Mouse (Mus musculus): ENCODE data around the gene Grik4. TPM values are rescaled to one million over a fixed set of nuclear protein-coding genes. Genes with fewer than 3 reads are reported as not detected.
A peak's percentile ranks its signal among the peaks of the same experiment; 100 is the strongest.

Grik4 gene
- total RNA-seq, 2 experiments from 2014 or later, result 13.4 to 14.5 TPM

DNA sequence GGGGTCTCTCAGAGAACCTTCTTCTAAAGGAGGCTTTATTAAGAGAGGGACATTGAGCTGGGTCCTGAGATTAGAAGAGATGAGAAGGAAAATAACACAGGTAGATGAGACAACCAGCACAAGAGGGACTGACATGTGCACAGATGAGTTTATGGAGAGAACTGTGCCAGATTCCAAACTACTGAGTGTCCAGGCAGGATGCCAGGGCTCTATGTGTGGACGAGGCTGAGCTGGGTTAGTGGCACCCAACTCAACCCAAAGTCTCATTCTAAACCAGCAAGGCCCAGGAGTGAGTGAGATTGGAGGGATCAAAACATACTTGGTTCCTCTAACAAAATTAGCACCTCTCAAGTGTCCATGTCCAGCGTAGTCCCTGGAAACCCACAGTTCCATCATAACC is 31.1 kb downstream of the Grik4 start:
- no peak for DNase-seq (ENCODE audit: extremely low spot score in 1 of 2, low spot score in 2 of 2)
- intact Hi-C loops (cut with DNase I), result no loop called here

DNA sequence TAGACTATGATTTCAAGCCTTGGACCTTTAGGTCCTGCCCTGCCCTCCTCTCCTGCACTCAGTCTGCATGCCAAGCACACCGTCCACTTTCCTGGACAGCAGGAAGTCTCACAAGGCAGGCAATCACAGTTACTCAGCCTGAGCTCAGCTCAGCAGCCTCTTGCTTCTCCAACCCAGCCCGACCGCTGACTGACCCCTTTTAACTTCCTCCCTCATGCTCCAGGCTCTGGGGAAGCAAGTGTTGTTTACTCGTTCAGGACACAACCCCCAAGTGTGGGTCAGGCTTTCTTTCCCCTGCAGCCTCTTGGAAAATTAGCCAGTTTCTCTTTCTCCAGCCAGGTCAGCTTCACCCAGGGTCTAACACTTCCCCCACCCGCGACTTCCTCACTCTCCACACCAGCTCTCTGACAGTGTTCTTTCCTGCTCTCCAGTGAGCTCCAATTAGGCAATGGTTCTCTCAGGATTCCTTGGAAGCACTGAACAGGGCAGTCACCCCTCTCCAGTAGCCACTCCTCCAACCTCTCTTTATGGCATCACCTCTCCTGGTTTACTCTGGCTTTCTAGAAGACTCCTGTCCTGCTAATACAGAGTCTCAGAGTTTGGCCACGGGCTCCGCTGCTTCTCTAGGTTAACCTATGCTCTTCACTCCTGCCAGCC is 35.5 kb downstream of the Grik4 start:
- intact Hi-C loops (cut with DNase I), result no loop called here
- DNase-seq (ENCODE audit: extremely low spot score in 1 of 2, low spot score in 2 of 2), result no peak

DNA sequence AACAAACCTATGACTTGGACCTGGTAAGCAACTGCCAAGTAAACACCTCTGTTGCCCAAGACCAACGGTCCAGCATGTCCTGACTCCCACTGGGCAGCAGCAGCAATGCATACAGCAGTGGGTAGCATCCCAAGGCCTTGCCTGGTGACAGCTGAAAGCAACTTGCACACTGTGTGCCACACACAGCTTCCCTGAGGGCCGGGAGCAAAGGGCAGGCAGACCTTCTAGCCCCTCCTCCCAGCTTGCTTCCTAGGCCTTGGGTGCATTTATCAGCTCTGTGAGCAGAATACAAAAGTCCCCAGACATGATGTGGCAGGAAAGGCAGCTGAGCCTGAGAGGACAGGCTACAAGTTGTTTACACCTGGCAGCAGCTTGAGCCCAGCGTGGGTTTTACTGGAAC is 37.3 kb downstream of the Grik4 start:
- intact Hi-C loops (cut with DNase I), result no loop called here
- DNase-seq (ENCODE audit: extremely low spot score in 1 of 2, low spot score in 2 of 2), result no peak

DNA sequence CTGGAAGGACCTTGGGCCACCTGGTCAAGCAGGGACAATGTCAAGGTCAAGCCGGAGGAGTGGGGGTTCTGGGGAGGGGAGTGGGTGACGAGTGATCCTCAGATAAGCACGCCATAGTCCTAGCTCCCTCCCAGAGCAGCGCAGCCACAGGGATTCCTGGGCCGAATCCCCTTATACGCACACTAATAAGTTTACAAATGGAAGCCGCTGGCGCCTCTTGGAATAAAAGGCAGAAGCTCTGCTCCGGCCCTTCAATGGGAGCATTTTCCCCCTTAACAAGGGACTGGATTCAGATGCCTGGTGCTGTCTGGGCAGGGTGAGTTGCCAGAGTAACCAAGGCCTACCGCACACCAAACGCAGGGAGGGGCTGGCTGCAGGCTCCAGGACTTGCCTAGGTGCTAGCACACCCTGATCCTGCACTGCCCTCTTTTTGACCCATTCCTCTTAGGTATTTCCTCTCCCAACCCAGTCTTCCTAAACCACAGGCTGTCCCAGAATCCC is 46.2 kb downstream of the Grik4 start:
- intact Hi-C loops (cut with DNase I), result no loop called here

DNA sequence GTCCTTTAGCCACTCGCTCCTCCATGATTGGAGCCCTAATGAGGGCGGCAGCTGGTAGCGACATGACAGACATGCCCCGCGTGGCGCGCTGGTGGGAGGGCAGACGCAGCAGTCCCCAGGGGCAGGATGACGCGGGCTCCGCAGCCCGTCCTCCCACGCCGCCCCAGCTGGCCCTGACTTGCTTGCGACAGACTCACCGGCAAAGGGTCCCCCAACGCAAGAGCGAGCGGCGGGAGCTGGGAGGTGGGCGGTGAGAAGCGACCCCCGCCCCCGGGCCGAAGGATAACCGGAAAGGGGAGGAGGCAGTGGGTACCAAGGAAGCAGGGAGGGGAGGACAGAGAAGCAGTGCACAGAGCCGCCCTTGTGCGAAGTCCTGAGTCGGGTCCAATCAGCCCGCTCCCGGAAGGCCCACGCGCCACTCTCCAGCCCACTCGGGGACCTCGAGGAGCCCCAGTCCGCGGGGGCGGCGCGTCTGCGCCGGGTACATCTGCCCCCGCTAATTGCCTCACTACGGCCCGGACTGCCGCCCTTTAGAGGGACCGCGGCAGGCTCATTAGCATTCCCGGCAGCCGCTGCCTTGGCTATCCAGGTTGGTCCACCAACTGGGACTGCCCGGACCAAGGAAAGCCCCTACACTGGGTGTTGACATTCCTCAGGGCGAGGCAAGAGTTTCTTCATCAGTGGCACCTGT is 46.8 kb downstream of the Grik4 start:
- intact Hi-C loops (cut with DNase I), result no loop called here
- peak; percentile 55 to 86 for DNase-seq (ENCODE audit: extremely low spot score in 1 of 2, low spot score in 2 of 2)

More for the DNA sequence above, 46.2 kb downstream of the Grik4 start:
- DNase-seq (ENCODE audit: extremely low spot score in 1 of 2, low spot score in 2 of 2), result peak in 1 of 2 experiments; percentile 39

DNA sequence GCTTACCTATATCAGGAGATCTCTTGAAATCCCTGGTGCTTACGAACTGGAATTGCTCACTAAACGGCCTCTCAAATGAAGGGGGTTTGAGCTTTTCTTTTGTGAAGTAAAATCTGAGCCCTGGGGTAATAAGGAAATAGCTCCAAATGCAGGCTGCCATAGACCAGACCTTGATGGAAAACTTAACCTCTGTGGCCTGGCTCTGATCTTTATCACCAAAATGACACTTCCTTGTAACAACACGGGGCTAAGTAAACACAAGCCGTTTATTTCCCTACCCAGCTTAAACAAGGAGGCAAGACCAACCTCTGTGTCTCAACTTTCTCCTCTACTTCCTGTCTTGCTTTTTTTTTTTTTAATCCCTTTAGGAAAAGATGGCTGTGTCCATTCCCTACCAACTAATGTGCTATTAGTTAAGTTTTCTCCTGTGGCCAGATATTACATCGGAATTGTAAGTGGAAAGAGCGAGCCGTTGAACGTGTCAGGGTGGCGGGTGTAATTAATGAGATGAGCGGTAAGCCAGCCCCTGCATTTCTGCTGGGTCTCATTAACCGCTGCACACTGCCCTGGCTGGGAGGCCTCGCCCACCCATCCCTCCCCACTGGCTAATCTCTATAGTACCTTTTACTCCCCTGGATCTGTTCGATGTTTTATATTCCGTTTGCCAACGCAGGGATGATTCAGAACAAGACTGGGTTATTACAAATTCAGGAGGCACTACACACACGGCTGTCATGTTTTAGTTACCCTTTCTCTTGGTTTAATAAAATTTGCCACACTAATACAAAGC is 47.7 kb downstream of the Grik4 start:
- DNase-seq (ENCODE audit: extremely low spot score in 1 of 2, low spot score in 2 of 2), result no peak
- intact Hi-C loops (cut with DNase I), result no loop called here

DNA sequence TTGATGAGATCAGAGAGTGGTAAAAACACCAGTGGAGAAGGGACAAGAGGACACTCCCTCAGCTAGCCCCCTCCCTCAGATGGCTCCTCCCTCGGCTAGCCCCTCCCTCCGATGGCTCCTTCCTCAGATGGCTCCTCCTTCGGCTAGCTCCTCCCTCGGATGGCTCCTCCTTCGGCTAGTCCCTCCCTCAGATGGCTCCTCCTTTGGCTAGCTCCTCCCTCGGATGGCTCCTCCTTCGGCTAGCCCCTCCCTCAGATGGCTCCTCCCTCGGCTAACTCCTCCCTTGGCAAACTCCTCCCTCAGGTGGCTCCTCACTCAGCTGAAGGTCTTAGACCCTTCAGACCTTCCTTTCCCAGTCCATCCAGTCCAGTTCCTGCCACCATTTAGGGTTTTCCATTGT is 51.5 kb downstream of the Grik4 start:
- intact Hi-C loops (cut with DNase I), result no loop called here
- no peak for DNase-seq (ENCODE audit: extremely low spot score in 1 of 2, low spot score in 2 of 2)

DNA sequence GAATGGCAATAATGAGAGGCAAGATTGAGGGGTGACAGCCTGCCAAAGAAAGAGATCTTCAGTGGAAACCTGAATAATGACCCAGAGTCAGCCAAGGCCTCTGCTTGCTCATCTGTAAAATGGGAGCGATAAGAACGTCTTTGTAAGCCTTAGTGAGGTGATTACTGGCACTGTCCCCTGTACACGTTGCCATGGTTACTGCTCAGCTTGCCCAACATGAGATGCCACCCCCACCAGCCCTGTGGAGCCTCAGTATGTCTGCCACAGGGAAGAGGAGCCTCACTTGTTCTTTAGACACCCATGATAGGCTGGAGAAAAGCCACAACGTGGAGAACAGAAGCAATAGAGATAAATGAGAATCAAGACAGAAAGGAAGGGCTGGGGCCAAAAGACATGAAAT is 56.4 kb downstream of the Grik4 start:
- no peak for DNase-seq (ENCODE audit: extremely low spot score in 1 of 2, low spot score in 2 of 2)
- intact Hi-C loops (cut with DNase I), result no loop called here

DNA sequence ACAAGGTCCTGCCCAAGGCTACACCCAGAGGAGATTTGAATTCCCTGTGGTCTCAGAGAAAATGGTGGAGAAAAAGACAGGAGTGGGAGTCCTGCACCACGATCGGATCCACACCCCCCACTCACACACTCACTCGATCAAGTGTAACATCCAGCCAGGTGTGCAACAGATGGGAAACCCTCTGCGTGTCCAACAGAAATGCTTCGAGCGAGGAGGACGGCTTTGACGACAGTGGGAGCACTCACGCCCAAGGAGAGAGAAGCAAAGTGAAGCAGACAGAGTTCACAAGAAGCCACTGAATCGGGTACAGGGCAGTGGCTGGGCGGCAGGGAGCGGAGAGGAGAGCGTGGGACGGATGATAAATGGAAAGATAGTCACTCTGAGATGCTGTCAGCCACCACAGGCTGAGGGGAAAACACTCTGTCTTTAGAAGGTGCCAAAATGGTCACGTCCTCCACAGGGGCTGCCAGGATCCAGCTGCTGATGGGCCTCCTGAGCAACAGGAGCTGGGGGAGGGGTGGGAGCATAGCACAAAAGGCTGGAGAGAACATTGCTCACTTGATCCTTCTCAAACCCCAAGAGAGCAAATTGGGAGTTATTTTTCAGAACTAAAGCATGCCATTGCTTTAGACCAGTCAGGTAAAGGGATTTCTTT is 58.1 kb downstream of the Grik4 start:
- intact Hi-C loops (cut with DNase I), result no loop called here
- DNase-seq (ENCODE audit: extremely low spot score in 1 of 2, low spot score in 2 of 2), result no peak

DNA sequence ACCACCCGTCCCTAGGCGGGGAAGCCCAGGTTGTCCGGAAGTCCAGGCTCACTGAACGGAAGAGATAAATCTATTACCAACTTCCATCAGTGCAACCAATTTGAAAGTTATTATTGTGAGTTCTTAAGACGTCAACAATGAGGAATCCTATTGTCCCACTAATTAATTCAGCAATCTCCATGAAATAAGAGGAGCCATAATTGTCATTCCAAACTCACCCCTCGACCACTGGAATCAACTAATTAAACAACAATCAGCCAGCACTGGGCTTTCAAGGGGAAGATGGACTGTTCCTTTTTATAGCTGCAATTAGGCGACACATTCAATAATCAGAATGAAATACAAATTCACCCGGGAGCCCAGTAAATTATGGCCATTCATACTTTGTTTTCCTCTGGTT is 58.7 kb downstream of the Grik4 start:
- intact Hi-C loops (cut with DNase I), result no loop called here
- DNase-seq (ENCODE audit: extremely low spot score in 1 of 2, low spot score in 2 of 2), result no peak

DNA sequence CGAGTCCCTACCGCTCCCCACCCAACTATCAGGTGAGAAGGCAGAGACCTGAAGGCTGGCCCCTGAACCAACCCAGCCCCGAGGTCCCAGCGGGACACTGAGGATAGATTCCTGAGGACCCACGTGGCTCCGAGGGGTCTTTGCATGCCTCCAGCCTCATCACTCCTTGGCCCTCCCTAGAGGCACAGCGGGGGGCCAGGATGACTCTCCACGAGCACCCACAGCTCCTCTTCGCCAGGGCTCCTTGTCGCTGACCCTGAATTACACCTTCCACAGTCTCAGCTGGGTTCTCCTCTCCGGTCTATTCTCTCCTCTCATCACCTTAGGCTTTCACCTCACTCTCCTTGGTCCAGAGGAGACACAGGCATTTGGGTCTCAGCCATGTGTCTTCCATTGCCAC is 59.2 kb downstream of the Grik4 start:
- intact Hi-C loops (cut with DNase I), result no loop called here
- no peak for DNase-seq (ENCODE audit: extremely low spot score in 1 of 2, low spot score in 2 of 2)

DNA sequence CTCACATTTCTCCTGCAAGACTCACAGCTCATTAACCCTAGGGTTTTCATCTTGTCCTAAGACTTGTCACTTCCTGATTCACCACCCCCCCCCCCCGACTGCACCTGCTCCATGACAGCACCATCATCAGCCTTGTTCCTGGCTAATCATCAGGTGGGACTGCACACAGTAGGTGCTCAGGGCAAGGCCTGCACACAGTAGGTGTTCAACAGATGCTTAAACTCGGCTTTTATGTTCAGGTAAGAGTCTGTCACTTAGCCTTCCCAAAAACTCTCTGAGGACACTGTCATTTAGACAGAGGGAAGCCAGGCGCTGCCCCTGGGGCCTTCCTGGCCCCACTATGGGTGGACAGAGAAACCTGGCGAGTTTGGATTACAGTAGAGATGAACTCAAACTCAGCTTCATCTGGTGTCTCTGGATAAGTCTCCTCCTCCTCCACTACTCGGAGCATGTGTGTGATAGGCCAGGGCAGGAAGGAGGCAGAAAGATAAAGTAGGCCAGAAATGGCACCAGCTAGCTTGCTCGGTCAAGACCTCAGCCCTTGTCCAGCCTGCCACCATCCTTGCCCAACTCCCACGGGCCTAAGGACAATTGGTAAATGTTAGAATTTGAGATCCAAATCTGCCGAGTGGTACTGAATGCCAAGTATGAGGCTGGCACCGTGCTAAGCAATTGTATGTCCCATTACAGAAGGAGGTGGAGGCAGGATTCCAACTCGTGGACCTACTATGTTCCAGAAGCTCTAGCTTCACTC is 61.1 kb downstream of the Grik4 start:
- DNase-seq (ENCODE audit: extremely low spot score in 1 of 2, low spot score in 2 of 2), result no peak
- intact Hi-C loops (cut with DNase I), result no loop called here

DNA sequence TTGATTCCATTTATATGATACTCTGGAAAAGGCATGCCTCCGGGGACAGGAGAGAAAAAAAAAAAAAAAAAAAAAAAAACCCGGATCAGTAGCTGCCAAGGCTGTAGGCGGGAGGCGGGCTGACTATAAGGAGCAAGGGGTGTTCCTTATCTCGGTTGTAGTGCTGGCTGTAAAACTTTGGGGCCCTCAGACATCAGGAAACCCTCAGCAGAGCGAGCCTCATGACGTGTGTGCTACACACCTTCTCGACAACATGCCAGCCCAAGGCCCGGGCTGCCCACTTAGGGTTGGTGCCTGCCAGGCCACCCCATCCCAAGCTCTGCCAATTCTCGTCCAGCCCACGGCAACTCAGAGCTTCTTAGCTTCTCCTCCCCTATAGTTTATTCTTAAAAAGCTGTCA is 62.0 kb downstream of the Grik4 start:
- DNase-seq (ENCODE audit: extremely low spot score in 1 of 2, low spot score in 2 of 2), result no peak
- intact Hi-C loops (cut with DNase I), result no loop called here

DNA sequence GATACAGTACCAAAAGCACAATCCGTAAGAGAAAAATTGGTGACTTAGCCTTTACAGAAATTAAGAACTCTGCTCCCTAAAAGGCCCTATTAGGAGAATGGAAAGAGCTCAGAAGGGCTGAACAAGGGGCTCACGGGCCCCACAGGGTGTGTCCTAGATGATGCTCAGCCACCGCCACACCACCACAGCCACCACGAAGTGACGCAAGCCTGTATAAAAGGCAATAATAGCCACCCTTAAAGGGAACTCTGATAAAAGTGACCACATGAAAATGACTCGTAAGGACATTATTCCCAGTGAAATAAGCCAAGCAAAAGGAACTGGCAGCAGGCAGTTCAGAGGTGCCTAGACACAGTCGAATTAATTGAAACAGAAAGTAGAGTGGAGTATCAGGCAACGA is 63.3 kb downstream of the Grik4 start:
- intact Hi-C loops (cut with DNase I), result no loop called here
- DNase-seq (ENCODE audit: extremely low spot score in 1 of 2, low spot score in 2 of 2), result no peak

DNA sequence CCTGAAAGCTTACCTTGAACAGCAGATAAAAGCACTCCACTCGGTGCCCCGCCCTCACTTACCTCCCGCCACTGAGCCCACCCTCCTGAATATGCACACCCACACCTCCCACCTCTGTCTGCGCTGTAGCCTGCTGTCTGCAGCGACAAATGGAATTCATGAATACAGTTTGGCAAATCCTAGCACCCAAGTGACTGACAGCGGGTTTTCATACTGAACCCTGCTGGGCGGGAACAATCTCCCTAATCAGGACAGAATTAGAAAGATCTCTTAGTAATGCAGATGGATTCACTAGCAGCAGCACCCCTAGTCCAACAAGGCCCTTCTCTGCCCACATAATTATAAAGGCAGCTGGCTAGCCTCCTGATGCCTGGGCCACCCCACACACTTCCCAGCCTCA is 65.9 kb downstream of the Grik4 start:
- intact Hi-C loops (cut with DNase I), result no loop called here
- no peak for DNase-seq (ENCODE audit: extremely low spot score in 1 of 2, low spot score in 2 of 2)

DNA sequence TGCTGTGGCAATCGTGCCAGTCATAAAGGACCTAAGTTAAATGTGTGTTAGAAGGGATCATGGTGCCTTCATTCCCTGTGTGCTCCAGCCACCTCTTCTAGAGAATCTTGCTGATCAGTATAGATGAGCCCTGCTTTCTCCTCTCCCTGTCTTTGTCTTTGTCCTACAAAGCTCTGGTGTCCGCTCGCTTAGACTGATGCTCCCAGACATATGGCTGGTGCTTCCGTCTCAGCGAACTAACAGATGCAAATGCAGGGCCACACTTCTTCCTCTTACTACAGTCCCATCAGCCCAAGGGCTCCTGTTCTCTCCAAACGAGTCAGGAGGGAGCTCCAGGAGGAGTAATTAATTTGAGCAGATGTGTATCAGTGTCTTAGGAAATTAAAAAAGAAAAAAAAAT is 71.4 kb downstream of the Grik4 start:
- DNase-seq (ENCODE audit: extremely low spot score in 1 of 2, low spot score in 2 of 2), result no peak
- intact Hi-C loops (cut with DNase I), result no loop called here

DNA sequence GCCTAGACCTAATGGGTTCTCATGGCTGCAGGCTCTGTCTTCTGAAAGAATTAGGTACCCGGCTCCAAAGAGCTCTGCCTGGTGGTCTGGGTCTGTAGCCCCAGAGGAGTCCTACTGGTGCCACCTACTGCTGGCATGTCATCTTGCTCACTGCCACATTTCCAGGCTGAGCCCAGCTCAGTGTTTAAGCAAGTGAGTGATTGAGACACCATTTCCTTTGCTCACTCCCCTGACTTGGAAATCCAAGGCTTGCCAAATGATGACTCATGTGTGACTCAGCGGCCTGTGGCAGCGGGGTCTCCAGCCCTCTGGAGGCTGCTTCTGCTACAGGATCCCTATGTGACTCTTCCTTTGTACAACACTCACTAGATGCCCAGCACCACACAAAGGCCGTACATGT is 72.6 kb downstream of the Grik4 start:
- intact Hi-C loops (cut with DNase I), result no loop called here
- no peak for DNase-seq (ENCODE audit: extremely low spot score in 1 of 2, low spot score in 2 of 2)

DNA sequence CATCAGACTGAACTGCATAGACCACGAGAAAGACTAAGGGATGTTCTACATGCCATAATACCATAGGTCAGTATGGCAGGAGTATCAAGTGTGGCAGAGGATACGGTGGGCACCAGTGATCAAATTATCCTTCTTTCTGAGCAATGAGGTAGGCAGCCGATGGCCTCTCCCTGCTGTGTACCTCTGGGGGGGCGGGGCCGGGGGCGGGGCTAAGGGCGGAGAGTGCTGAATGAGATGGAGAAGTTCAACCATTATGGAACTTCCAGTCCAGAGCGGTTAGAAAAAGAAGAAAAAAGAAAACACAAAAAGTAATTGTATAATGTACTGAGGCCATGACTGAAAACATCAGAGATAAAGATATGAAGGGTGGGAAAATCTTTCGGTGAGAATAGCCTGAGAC is 74.0 kb downstream of the Grik4 start:
- intact Hi-C loops (cut with DNase I), result no loop called here

DNA sequence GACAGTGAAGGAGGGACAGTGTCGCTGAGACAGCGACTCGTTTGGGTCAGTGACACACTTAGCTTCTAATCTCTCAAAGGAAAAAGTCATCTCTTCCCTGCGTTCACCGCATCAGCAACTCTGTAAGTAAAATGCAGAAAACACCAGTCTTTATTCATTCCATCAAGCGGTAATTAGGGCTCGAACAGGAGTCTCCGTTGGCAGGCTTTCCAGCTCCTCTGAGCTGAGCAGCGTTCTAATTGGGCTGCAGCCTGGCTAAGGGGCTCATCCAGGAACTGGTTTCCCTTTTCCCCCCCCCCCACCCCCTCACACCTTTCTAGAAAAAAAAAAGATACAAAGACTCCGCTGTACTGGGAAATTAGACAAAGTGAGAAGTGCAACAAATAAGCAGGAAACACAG is 75.8 kb downstream of the Grik4 start:
- intact Hi-C loops (cut with DNase I), result no loop called here

More for the DNA sequence above, 74.0 kb downstream of the Grik4 start:
- no peak for DNase-seq (ENCODE audit: extremely low spot score in 1 of 2, low spot score in 2 of 2)

More for the DNA sequence above, 75.8 kb downstream of the Grik4 start:
- no peak for DNase-seq (ENCODE audit: extremely low spot score in 1 of 2, low spot score in 2 of 2)
